Mouse (Mus musculus) adrenal gland, postnatal 14 days (tissue): ENCODE data around the gene Plaur. TPM values are rescaled to one million over a fixed set of nuclear protein-coding genes. Genes with fewer than 3 reads are reported as not detected.
A peak's percentile ranks its signal among the peaks of the same experiment; 100 is the strongest.
"Not testable (repeated sequence)": the region's sequence is repeated elsewhere in the genome, so short reads cannot be mapped to it uniquely, and the experiment has no call there.

Source experiments
- DNase-seq: peaks from one replicate; pipeline ENCODE4 v3.0.0; 2021; ENCODE audit warnings: mixed read lengths
- total RNA-seq: library from RNA; stranded (reverse); gene quantifications from 2 replicates; pipeline ENCODE4 v1.2.3, GENCODE M21; 2021

Gene Plaur
- total RNA-seq, 1 experiment from 2014 or later: 5.2 TPM

DNA sequence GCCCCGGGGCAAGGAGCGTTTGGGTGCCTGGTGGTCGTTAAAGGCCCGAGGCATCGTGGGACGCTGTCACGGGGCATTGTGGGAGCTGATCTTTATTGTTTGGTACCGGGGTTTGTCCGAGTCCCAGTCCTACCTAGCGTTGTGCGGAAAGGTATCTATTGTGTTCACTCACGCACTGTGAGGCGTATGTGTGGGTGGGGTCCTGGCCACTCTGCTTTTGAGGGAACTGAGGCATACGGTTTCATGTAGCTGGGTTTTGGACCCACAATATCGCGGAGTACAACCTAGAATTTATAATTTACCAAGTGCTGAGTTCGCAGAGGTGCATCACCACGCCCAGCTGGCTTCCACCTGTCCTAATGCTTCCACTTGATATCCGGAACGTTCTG lies 45.4 kb downstream of the Plaur start:
- DNase-seq: no peak

DNA sequence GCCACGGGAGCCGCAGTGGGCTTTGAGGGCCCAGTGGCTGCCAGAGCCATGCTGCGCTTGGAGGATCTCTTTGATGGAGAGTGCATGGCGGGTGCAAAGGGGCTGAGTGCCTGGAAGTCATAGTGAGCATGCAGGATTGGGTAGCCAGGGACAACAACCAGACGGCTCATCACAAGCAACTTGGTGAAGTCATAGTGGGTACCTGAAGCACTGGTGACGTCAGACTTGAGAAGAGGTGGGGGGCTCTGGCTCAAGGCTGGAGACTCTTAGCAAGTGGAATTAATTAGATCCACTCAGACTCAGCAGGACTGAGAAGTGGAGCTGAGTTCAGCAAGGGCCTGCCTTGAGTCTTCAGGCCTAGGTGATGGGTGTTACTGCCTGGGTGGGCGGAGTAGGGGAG lies 50.1 kb downstream of the Plaur start, which contains the start of gene AC161166.1:
Gene AC161166.1 (minus strand): TSS at position 101 of the 400 bp plus-strand sequence.
- DNase-seq: no peak

DNA sequence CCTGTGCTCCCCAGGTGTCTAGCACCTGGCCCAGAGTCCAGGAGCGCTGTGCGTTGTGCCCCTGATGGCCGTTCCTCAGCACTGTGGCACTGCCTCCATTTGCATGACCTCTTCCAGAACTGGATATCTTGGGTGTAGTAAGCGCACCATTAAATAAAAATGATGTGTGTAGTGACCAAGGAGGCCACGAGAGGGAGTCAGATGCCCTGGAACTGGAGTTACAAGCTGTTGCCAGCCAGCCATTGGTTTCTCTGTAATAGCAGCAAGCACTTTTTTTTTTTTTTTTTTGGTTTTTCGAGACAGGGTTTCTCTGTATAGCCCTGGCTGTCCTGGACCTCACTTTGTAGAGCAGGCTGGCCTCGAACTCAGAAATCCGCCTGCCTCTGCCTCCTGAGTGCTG lies 54.0 kb downstream of the Plaur start:
- DNase-seq: peak; percentile 63

DNA sequence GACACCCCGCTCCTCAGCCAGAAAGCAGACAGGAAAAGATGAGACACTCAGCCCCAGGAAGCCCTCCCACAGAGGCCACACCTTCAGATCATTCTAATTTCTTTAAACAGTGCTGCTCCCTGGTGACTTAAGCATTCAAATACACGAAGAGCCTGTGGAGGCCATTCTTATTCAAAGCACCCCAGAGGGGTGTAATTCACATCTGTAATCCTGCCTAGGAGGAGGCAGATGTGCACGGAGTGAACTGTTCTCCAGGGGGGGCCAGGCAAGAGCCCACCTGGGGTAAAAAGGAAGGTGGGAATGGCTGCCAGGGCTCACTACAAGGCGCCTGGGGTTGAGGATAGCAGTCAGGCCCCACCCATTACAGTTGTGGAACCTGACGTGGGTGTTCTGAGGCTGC lies 54.8 kb downstream of the Plaur start:
- DNase-seq: no peak

DNA sequence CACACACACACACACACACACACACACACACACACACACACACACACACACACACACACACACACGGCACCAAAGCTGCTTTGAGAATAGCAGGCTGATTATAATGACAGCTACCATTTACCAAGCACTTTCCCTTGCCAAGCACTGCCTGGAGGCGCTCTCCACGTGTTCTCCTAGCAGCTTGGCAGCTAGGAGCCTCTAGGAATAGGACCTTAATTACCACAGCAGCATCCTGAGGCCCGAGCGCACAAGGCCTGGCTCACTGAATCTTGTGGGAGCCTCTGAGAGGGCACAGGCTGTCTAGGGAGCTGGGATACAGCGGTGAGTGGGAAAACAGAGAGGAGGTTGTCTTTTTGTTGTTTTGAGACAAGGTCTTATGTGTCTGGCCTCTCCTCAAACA lies 55.4 kb downstream of the Plaur start:
- peak; percentile 39 for DNase-seq

DNA sequence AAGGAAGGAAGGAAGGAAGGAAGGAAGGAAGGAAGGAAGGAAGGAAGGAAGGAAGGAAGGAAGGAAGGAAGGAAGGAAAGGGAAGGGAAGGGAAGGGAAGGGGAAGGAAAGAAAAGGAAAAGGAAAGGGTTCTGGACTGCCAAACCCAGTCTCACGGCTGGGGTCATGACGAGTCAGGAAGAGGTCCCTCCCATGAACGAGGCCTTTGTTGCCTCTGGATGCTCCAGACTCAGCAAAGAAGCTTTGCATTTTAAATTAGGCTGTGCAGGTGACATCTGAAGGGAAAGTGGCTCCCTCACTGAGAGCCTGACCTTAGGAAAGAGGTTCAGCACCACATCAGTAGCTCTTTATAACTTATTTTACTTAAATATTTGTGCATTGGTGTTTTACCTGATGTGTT lies 56.8 kb downstream of the Plaur start:
- no peak for DNase-seq

DNA sequence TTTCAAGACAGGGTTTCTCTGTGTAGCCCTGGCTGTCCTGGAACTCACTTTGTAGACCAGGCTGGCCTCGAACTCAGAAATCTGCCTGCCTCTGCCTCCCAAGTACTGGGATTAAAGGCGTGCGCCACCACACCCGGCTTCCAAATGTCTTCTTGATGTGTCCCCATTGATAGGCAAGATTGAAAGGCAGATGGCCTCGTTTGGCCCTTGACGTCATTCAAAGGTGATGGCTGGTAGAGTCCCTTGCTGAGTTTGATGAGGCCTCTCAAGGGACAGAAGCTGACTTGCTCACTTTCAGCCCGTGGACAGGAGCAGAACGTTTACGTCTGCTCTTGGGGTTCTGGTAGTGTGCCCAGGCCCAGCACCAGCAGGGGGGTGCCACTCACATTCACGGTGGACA lies 57.8 kb downstream of the Plaur start:
- DNase-seq: not testable (repeated sequence)

DNA sequence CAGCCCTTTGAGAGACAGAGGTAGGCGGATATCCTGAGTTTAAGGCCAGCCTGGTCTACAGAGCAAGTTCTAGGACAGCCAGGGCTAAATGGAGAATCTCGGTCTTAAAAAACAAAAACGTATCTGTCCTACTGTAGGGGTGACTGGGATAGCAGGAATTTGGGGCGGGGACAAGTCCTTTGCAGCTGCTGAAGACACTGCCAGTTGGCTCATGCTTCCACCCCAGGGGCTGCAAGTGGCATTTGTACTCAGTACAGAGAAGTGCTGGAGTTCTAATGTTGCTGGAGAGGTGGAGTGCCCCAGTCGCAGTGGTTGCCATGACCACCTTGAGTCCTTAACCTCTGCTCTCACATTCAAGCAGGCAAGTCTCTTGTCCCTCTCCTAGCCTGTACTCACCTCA lies 60.5 kb downstream of the Plaur start:
- no peak for DNase-seq

DNA sequence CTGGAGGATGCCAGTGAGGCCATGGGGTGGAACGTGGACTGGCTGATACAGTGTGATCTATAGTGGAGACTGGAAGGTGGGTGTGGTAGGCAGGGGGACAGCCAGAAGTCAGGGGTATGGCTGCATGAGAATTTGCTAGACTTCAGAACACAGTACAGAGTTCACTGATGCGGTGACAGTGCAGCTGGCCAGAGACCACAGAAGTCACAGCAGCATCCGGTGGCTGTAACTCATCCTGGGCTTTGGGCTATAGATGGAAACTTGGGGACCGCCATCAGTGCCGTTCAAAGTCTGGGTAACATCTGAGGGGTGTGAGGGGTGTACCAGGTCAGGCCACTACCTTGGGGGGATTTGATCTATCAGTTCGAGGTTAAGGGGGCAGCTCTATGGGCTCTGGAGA lies 61.4 kb downstream of the Plaur start:
- no peak for DNase-seq

DNA sequence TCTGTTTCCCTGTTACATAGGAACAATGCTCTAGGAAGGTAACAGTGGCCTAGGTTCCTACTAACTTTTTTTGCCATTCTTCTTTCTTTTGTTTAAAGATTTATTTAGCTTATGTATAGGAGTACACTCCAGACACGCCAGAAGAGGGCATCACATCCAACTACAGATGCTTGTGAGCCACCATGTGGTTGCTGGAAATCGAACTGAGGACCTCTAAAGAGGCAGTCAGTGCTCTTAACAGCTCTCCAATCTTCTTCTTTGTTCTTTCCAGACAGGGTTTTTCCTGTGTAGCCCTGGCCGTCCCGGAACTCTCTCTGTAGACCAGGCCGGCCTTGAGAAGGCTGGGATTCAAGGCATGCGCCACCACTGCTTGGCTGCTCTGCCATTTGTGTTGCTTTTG lies 62.7 kb downstream of the Plaur start:
- no peak for DNase-seq

Other genes with a start within 250 kb of the Plaur start
- 2.7 and 3.0 TPM in 2 replicates for gene Zfp109, start 224.9 kb upstream of the Plaur start, total RNA-seq
- 2.1 and 3.4 TPM in 2 replicates for gene Zfp108, start 207.7 kb upstream of the Plaur start, total RNA-seq
- 4.4 and 4.7 TPM in 2 replicates for gene Zfp93, start 192.1 kb upstream of the Plaur start, total RNA-seq
- 6.5 and 11.4 TPM in 2 replicates for gene Zfp61, start 161.3 kb upstream of the Plaur start, total RNA-seq
- 3.8 and 5.4 TPM in 2 replicates for gene Zfp94, start 145.8 kb upstream of the Plaur start, total RNA-seq
- gene Tescl, start 128.5 kb upstream of the Plaur start, total RNA-seq: not detected in 2 replicates
- gene Lypd5, start 113.3 kb upstream of the Plaur start, total RNA-seq: not detected in 2 replicates
- 4.9 and 7.3 TPM in 2 replicates for gene Kcnn4, start 92.2 kb upstream of the Plaur start, total RNA-seq
- 17.3 and 26.7 TPM in 2 replicates for gene Smg9, start 62.9 kb upstream of the Plaur start, total RNA-seq
- not detected in 2 replicates for gene Irgc1, start 10.2 kb upstream of the Plaur start, total RNA-seq
- 5.7 and 6.4 TPM in 2 replicates for gene Cadm4, start 19.5 kb downstream of the Plaur start, total RNA-seq
- 6.1 and 7.5 TPM in 2 replicates for gene Zfp428, start 44.5 kb downstream of the Plaur start, total RNA-seq
- not detected in 2 replicates for gene AC161166.1, start 50.0 kb downstream of the Plaur start, total RNA-seq
- gene Irgq, start 68.2 kb downstream of the Plaur start, total RNA-seq: 18.9 and 20.4 TPM in 2 replicates
- not detected in 2 replicates for gene Pinlyp, start 83.6 kb downstream of the Plaur start, total RNA-seq
- gene Xrcc1, start 83.8 kb downstream of the Plaur start, total RNA-seq: 38.5 and 47.0 TPM in 2 replicates
- 21.3 and 24.9 TPM in 2 replicates for gene Ethe1, start 125.1 kb downstream of the Plaur start, total RNA-seq
- gene Zfp575, start 125.2 kb downstream of the Plaur start, total RNA-seq: 0.48 and 0.94 TPM in 2 replicates
- gene Phldb3, start 148.3 kb downstream of the Plaur start, total RNA-seq: 3.2 and 4.3 TPM in 2 replicates
- gene Lypd3, start 174.1 kb downstream of the Plaur start, total RNA-seq: 0.38 and 0.59 TPM in 2 replicates
- not detected in 2 replicates for gene Tex101, start 214.2 kb downstream of the Plaur start, total RNA-seq
- gene BC049730, start 246.8 kb downstream of the Plaur start, total RNA-seq: not detected in 2 replicates